Mouse (Mus musculus) forebrain, postnatal 0 days (tissue): ENCODE data around the gene Acad9. TPM values are rescaled to one million over a fixed set of nuclear protein-coding genes. Genes with fewer than 3 reads are reported as not detected.

Experiments
- ATAC-seq: fragments of 200-750 bp; cut with Nextera tagmentation; 2 replicates; pipeline ENCODE4 v1.8.0; 2017; ENCODE audit warnings: mild to moderate bottlenecking, moderate library complexity
- DNase-seq: peaks from one replicate; pipeline ENCODE4 v3.0.0-alpha.2; 2015
- H3K27ac ChIP-seq: fragments of 300-500 bp; sonication (generic); 2 replicates; pipeline ENCODE4 v1.5.1; 2014; ENCODE audit warnings: low read depth, mild to moderate bottlenecking, antibody characterized with exemption, low read length, moderate library complexity, mixed read lengths
- H3K27me3 ChIP-seq: fragments of 300-500 bp; sonication (generic); 2 replicates; pipeline ENCODE4 v1.6.1; 2014; ENCODE audit warnings: mild to moderate bottlenecking, low read length, mixed read lengths; ENCODE audit not compliant: insufficient read depth
- H3K36me3 ChIP-seq: fragments of 300-500 bp; sonication (generic); 2 replicates; pipeline ENCODE4 v1.6.1; 2014; ENCODE audit warnings: mild to moderate bottlenecking, moderate library complexity; ENCODE audit not compliant: insufficient read depth
- H3K4me1 ChIP-seq: fragments of 300-500 bp; sonication (generic); 2 replicates; pipeline ENCODE4 v1.6.1; 2014; ENCODE audit warnings: antibody characterized with exemption; ENCODE audit not compliant: insufficient read depth
- H3K4me2 ChIP-seq: fragments of 300-500 bp; sonication (generic); 2 replicates; pipeline ENCODE4 v1.6.1; 2014; ENCODE audit warnings: low read depth, mild to moderate bottlenecking, moderate library complexity
- H3K4me3 ChIP-seq: fragments of 300-500 bp; sonication (generic); 2 replicates; pipeline ENCODE4 v1.5.1; 2014; ENCODE audit warnings: low read depth, low read length, mixed read lengths
- H3K9ac ChIP-seq: fragments of 300-500 bp; sonication (generic); 2 replicates; pipeline ENCODE4 v1.6.1; 2014; ENCODE audit warnings: mild to moderate bottlenecking
- H3K9me3 ChIP-seq: fragments of 300-500 bp; sonication (generic); 2 replicates; pipeline ENCODE4 v1.6.1; 2016; ENCODE audit warnings: low read length
- CTCF ChIP-seq: sonication (generic); IDR thresholded peaks from 2 replicates; pipeline ENCODE4 v1.5.1; 2016; ENCODE audit warnings: antibody characterized with exemption, control low read depth, low read depth
- WGBS: fragments of 180-500 bp; shearing (Covaris S2); extraction: QIAGEN DNeasy Blood & Tissue Kit; methylation state at CpG from one replicate; pipeline ENCODE4 v1.1.7; 2014; 5-methylcytosine and 5-hydroxymethylcytosine counted together
- polyA plus RNA-seq: library from polyadenylated mRNA; unstranded; fragments of >200 nt; fragmentation: Nextera tagmentation; extraction: Ambion mirVana; gene quantifications from 2 replicates; pipeline ENCODE4 v1.2.1, GENCODE M21; 2015
- total RNA-seq: library from RNA; depleted of rRNA; stranded (reverse); fragments of >200 nt; gene quantifications from 2 replicates; pipeline ENCODE4 v1.2.3, GENCODE M21; 2014

Acad9 gene
- total and polyA plus RNA-seq, 2 experiments from 2014 or later = 34.6 to 67.9 TPM

DNA sequence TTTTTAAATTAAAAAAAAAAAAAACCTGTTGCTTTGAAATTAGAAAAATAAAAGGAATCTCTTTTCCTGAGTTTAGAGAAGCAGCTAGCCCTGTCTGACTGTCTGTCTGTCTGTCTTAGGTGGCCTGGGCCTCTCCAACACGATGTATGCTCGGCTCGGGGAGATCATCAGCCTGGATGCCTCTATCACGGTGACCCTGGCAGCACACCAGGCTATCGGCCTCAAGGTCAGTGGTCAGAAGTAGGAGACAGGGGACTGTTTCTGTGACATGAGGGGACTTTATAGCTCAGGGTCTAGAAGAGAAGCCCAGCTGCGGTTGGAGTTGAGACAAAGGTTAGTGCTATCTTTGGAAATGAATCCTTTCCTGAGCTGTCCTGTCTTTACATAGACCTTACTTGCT is 8.5 kb downstream of the Acad9 start:
- TF ChIP-seq CTCF = no peak
- no peaks in the 10 kb centered on the region for H3K9me3 ChIP-seq
- H3K4me1 ChIP-seq = no peaks in the 10 kb centered on the region
- H3K36me3 ChIP-seq = peaks cover 66% of the 10 kb centered on the region
- no peak overlapping the region for H3K9ac ChIP-seq
- H3K4me3 ChIP-seq = no peak overlapping the region
- WGBS = 96% methylated on average over 6 of the region's 6 CpGs
- ATAC-seq (no peak), DNase-seq (no peak)
- no peak overlapping the region for H3K27ac ChIP-seq
- H3K4me2 ChIP-seq = no peak overlapping the region
- H3K27me3 ChIP-seq = no peaks in the 10 kb centered on the region

DNA sequence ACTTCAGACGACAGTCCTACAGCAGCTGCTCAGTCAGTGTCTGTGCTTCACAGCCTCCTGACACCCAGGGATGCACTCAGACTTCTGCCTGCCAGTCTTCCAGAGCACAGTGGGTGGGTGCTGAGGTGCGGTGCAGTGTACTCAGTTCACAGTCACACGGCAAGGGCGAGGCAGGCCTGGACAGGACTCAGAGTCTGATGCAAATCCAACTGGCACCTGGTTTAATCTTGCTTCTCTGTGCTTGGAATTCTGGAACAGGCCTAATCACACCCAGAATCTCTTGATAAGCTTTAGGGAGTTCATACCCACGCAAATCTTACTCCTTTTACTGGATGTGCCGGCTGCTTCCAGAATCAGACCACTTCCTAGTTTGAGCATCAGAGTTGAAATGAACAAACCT is 9.7 kb downstream of the Acad9 start:
- Histone ChIP-seq H3K4me1 (no peaks in the 10 kb centered on the region), H3K9me3 (no peaks in the 10 kb centered on the region), H3K36me3 (peaks cover 78% of the 10 kb centered on the region), H3K4me2 (no peak overlapping the region), H3K27ac (no peak overlapping the region), H3K27me3 (no peaks in the 10 kb centered on the region), H3K4me3 (no peak overlapping the region), H3K9ac (no peak overlapping the region)
- DNase-seq = no peak
- TF ChIP-seq CTCF = no peak
- 96% methylated on average over 6 of the region's 6 CpGs for WGBS
- no peak for ATAC-seq

DNA sequence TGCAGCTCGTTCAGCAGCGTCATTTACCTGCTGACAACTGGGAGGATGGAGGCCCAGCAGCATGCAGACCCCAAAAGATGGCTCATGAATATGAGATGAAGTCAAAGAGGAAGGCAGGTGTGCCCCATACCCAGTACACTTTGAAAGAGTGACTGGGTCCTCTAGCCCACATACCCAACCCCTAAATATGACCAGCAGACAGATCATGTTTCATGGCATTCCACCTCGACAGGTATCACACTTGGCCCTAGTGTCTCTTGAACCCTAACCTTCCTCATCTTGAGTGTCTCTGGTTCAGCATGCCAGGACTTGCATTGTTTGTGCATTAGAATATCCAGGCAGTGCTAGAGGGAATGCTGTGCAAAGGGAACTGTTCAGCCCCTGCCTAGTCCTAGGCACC is 11.6 kb downstream of the Acad9 start:
- H3K36me3 ChIP-seq = peaks cover 87% of the 10 kb centered on the region

DNA sequence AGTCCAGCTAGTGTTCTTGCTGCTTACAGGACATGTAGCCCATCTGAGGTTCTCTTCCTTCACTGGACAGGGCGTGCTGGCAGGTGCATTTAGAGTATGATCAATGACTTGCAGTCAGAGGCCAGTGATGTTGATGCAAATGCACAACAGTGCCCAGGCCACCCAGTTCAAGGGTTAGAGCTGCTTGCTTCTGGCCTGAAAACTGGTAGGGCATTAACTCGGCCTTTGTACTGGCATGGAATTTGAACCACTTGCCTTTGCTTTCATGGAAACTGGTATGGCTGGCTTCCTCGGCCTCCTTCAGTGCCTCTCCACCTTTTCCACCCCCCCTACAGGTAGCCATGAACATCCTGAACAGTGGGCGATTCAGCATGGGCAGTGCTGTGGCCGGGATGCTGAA is 14.1 kb downstream of the Acad9 start:
- Histone ChIP-seq H3K4me1 (no peaks in the 10 kb centered on the region), H3K4me2 (no peak overlapping the region), H3K4me3 (no peak overlapping the region), H3K9me3 (no peaks in the 10 kb centered on the region), H3K9ac (no peak overlapping the region), H3K27me3 (no peaks in the 10 kb centered on the region), H3K27ac (no peak overlapping the region), H3K36me3 (peaks cover 88% of the 10 kb centered on the region)
- TF ChIP-seq CTCF = no peak
- DNase-seq = no peak
- ATAC-seq = no peak
- 91% methylated on average over 5 of the region's 5 CpGs for WGBS

More for the DNA sequence above, 11.6 kb downstream of the Acad9 start:
- no peaks in the 10 kb centered on the region for H3K27me3 ChIP-seq
- TF ChIP-seq CTCF = no peak
- no peak overlapping the region for H3K4me2 ChIP-seq
- H3K4me3 ChIP-seq = no peak overlapping the region
- H3K4me1 ChIP-seq = no peaks in the 10 kb centered on the region
- DNase-seq (no peak), ATAC-seq (no peak)
- 95% methylated on average over 3 of the region's 3 CpGs for WGBS
- H3K9me3 ChIP-seq = no peaks in the 10 kb centered on the region
- H3K27ac ChIP-seq = no peak overlapping the region
- H3K9ac ChIP-seq = no peak overlapping the region

DNA sequence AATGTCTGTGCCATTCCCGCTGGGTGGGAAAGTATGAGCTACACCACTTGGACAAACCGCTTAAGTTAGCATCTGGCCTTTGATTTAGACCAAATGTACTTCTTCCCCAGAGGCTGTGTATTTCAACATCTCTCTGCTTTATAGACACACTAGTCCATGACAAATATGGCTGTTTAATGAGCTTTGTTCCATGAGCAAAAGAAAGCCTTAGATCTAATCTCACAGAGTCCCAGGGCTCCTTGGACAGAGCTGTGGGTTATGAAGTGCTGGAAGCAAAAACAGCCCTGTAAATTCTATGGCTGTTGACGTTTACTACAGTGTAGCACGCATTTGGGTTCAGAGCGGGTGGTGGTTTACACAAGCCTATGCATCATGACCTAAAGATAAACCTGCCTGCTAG is 15.0 kb downstream of the Acad9 start:
- Histone ChIP-seq H3K36me3 (peaks cover 88% of the 10 kb centered on the region), H3K9ac (no peak overlapping the region), H3K27me3 (no peaks in the 10 kb centered on the region), H3K9me3 (no peaks in the 10 kb centered on the region), H3K4me3 (no peak overlapping the region), H3K27ac (no peak overlapping the region), H3K4me1 (no peaks in the 10 kb centered on the region), H3K4me2 (no peak overlapping the region)
- WGBS = 95% methylated on average over 5 of the region's 5 CpGs
- no peak for TF ChIP-seq CTCF
- DNase-seq = no peak
- ATAC-seq = no peak

DNA sequence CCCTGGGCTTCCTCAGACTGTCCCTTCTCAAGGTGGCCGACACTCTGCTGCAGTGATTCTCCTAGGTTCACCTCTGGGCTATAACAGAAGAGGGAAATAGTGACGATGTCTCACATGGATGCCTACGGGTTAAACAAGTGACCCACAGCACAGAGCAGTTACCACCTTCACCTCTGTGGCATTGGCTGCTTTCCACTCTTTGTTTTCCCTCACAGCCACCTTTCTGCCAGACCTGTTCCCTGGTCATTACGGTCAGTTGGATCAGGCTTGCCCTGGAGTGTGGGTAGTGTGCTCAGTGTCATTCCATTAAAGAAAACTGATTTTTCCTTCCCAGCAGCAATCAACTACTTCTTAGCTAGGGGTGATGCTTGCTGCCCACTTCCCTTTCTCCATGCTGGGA is 17.1 kb downstream of the Acad9 start:
- no peak for TF ChIP-seq CTCF
- no peak overlapping the region for H3K4me2 ChIP-seq
- WGBS = 96% methylated on average over 4 of the region's 4 CpGs
- no peak overlapping the region for H3K9ac ChIP-seq
- peaks cover 88% of the 10 kb centered on the region for H3K36me3 ChIP-seq
- no peaks in the 10 kb centered on the region for H3K9me3 ChIP-seq
- no peak overlapping the region for H3K4me3 ChIP-seq
- ATAC-seq = no peak
- no peak overlapping the region for H3K27ac ChIP-seq
- DNase-seq = no peak
- H3K27me3 ChIP-seq = no peaks in the 10 kb centered on the region
- H3K4me1 ChIP-seq = no peaks in the 10 kb centered on the region

DNA sequence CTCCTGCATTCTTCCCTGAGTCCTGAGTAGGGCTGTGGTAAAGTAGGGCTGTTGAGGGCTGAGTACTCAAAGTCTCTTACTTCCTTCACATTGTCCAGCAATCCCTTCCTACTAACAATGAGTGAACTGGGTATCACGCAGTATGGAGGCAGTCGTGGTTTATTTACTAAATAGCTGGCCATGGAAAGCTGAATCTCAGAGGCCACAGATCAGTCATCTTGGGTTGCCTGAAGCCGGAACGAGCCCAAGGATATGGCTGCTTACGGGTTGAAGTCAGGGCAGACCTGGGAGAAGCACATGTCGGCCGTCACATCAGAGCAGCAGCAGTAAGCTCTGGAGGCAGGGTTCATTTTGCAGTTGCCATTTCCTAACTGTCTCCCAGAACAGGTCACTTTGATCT is 17.6 kb downstream of the Acad9 start:
- Histone ChIP-seq H3K4me2 (no peak overlapping the region), H3K9me3 (no peaks in the 10 kb centered on the region), H3K4me3 (no peak overlapping the region), H3K36me3 (peaks cover 88% of the 10 kb centered on the region), H3K27me3 (no peaks in the 10 kb centered on the region), H3K4me1 (no peaks in the 10 kb centered on the region), H3K27ac (no peak overlapping the region), H3K9ac (no peak overlapping the region)
- no peak for DNase-seq
- WGBS = 96% methylated on average over 7 of the region's 7 CpGs
- no peak for ATAC-seq
- TF ChIP-seq CTCF = no peak

DNA sequence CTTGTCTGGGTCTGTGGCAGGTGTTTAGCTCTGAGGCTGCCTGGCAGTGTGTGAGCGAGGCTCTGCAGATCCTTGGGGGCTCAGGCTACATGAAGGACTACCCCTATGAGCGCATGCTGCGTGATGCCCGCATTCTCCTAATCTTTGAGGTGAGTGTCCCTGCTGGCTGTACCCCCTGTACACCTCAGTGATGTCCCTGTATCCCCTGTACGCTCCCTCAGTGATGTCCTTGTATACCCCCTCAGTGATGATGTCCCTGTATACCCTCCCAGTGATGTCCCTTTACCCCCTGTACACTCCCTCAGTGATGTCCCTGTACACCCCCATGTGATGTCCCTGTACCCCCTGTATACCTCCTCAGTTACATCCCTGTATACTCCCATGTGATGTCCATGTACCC is 19.6 kb downstream of the Acad9 start:
- Histone ChIP-seq H3K4me3 (no peak overlapping the region), H3K4me2 (no peak overlapping the region), H3K36me3 (peaks cover 88% of the 10 kb centered on the region), H3K27ac (no peak overlapping the region), H3K27me3 (no peaks in the 10 kb centered on the region), H3K9me3 (no peaks in the 10 kb centered on the region), H3K4me1 (no peaks in the 10 kb centered on the region), H3K9ac (no peak overlapping the region)
- 97% methylated on average over 5 of the region's 5 CpGs for WGBS
- no peak for DNase-seq
- no peak for ATAC-seq
- no peak for TF ChIP-seq CTCF
